Mouse (Mus musculus) inflammation-experienced regulatory T-cells, adult 16 weeks (primary cell): Measurements from ENCODE around the gene Kifc5b. TPM values are rescaled to one million over a fixed set of nuclear protein-coding genes. Genes with fewer than 3 reads are reported as not detected.

Experiments
- polyA plus RNA-seq: library from polyadenylated mRNA; unstranded; fragments of 100-300 nt; shearing (Covaris generic); gene quantifications from one replicate; pipeline ENCODE4 v1.2.1, GENCODE M21; 2017

Kifc5b gene
- 1.1 TPM for polyA plus RNA-seq

GRCm38 (mm10) chr17:26916711-26917482 is at the start of gene Kifc5b:
TSS of gene Kifc5b (plus strand) at chr17:26917091.

GRCm38 (mm10) chr17:26932839-26933398 is 16.0 kb downstream of the Kifc5b start, which contains the start of gene Phf1:
TSS of gene Phf1 (plus strand) at chr17:26933052.

DNA sequence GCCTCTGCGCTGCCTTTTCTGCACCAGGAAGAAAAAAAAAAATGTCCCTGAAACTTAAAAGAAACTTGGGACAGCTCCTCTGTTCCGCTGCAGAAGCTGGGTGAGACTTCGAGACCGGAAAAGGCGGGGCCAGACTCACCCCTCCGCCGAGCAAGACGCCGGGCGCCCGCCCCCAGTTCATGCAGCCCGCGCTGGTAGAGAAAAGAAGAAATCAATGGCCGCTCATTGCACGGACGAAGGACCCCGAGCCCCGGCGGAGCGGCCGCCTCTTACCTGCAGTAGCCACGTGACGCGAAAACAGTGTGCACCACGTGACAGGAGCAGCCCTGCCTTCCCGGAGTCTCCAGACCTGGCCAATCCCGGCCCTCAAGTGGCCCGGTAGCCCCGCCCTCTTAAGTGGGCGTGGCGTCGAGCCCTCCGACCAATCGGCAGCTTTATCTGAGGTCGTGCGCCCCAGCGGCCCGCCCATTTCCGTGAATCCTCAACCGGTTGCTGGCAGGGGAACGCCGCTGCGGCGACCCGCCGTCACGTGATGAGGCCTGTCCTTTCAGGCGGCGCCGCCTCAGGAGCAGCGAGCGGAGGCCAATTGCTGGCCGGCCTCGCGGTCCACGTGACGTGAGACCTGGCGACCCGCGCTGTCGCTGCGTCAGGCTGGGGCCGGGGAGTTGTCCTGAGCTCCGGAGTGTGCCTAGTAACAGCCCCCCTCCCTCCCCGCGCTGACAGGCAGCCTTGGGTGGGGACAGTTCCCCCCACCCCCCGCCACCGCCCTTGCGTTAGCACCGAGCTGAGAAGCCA is 22.5 kb downstream of the Kifc5b start, which contains the start of gene Cuta:
TSS of gene Cuta (minus strand) at position 392 of the 795 bp plus-strand sequence.

GRCm38 (mm10) chr17:26941031-26941789 is 24.3 kb downstream of the Kifc5b start, which contains the start of gene Syngap1:
TSS of gene Syngap1 (plus strand) at chr17:26941253.

DNA sequence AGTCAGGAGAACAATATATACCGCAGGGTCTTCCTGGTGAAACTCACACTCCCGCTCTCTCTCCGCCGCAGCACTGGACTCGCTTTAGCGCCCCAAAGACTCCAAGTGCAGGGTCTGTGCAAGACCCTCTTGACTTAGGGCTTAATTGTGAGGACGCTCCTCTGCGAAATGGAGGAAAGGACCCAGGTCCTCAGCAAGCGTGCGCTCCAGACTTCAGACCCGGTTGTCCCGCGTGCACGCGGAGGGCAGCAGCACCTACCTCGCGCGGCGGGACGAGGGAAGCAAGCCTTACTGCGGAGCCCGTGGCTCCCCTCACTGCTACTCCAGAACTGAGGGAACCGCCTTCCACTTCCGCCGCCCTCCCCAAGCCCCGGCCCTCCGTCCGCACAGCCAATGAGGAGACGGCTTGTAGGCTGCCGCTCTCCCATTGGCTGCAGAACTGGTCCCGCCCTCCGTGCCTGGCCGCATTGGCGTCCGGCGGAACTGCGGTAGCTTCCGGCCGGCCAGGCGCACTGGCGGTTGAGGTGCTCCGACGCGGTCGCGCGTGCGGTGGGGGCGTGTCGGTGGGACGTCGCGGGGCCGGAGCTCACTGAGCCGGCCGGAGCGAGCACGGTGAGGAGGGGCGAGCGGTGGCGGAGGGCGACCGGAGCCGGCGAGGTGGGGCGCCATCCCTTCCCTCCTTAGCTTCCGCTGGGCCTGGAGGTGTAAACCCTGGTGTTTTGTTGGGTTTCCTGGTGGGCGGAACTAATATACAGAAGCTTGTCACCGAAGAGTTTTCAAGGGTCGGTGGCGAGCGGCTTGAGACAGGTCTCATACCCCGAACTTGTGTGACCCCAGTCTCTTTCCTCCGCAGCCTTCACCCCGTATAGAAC is 56.0 kb downstream of the Kifc5b start, which contains the start of gene Zbtb9:
TSS of gene Zbtb9 (plus strand) at position 465 of the 872 bp plus-strand sequence.

Other genes starting within 250 kb of the Kifc5b start
- gene Crebrf, start 201.4 kb upstream of the Kifc5b start, polyA plus RNA-seq = 99.3 TPM
- gene Bnip1, start 136.0 kb upstream of the Kifc5b start, polyA plus RNA-seq = 29.9 TPM
- not detected for gene Nkx2-5, start 72.1 kb upstream of the Kifc5b start, polyA plus RNA-seq
- 144 TPM for gene Phf1, start 16.0 kb downstream of the Kifc5b start, polyA plus RNA-seq
- gene Cuta, start 22.5 kb downstream of the Kifc5b start, polyA plus RNA-seq = 173 TPM
- not detected for gene Syngap1, start 24.2 kb downstream of the Kifc5b start, polyA plus RNA-seq
- gene Zbtb9, start 56.1 kb downstream of the Kifc5b start, polyA plus RNA-seq = 26.9 TPM
- 1.5 TPM for gene Bak1, start 111.9 kb downstream of the Kifc5b start, polyA plus RNA-seq
- gene Itpr3, start 140.2 kb downstream of the Kifc5b start, polyA plus RNA-seq = 16.6 TPM
- 104 TPM for gene Uqcc2, start 216.8 kb downstream of the Kifc5b start, polyA plus RNA-seq